Mouse (Mus musculus): ENCODE results near the gene Bhlha9. TPM values are rescaled to one million over a fixed set of nuclear protein-coding genes. Genes with fewer than 3 reads are reported as not detected.

Gene Bhlha9
- polyA plus RNA-seq (2012; fragmentation: generic; extraction: Trizol), result not detected

DNA sequence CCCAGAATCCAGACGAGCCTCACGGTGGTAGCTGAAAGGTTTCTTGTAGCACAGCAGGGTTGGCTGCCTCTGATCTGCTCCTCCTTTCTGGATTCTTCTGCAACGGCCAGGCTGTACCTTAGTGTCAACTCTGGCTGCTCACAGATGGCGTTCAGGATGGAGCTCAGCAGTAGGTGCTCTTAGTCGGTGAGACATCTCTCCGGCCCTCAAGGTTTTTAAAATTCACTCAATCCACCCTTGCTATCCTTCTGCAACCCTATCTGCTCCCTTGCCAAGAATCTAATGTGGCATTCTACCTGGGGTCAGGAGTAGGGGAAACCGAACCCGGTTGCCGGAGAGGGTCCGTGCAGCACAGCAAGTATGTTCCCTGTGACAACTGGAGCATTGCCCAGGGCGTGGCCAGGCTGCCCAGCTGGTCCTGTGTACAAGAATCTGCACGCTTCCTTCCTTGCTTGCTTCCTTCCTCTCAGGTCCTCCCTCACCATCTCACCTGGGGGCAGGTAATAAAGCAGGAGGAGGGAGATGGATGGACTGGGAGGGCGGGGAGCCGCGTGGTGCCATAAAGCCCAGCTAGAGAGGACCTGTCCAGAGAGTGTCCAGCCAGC, at the start of gene Bhlha9:
TSS of gene Bhlha9 (plus strand) at position 600 of the 605 bp plus-strand sequence.
- Histone ChIP-seq H3K79me2 (ENCODE audit: control insufficient read depth, insufficient read depth) (no peaks in the 10 kb centered on the region), H3K4me3 (no peak within 1 kb of the TSS), H3K36me3 (ENCODE audit: control insufficient read depth, insufficient read depth) (no peaks in the 10 kb centered on the region), H3K4me2 (ENCODE audit: low read depth) (no peak within 1 kb of the TSS), H3K27me3 (ENCODE audit: control insufficient read depth, insufficient read depth, insufficient read length) (peaks cover 31% of the 10 kb centered on the region), H3ac (ENCODE audit: control insufficient read depth, insufficient read length) (no peak within 1 kb of the TSS)
- TF ChIP-seq TCF12 (IDR thresholded peaks at IDR 0.05; ENCODE audit: insufficient read depth, poor library complexity, severe bottlenecking) (no peak), POLR2A (IDR thresholded peaks at IDR 0.05; ENCODE audit: insufficient read length, low read depth) (no peak), MYOD1 (IDR thresholded peaks at IDR 0.05; ENCODE audit: control insufficient read depth in 1 of 3, insufficient read length in 2 of 3, low read depth in 2 of 3) (no peak), REST (IDR thresholded peaks at IDR 0.05; ENCODE audit: insufficient read depth, insufficient read length) (no peak), POLR2AphosphoS2 (IDR thresholded peaks at IDR 0.05; ENCODE audit: insufficient read length, low read depth) (no peak), USF1 (IDR thresholded peaks at IDR 0.05; ENCODE audit: low read depth) (no peak), CEBPB (IDR thresholded peaks at IDR 0.05; ENCODE audit: insufficient read depth, poor library complexity, severe bottlenecking) (no peak), MAX (IDR thresholded peaks at IDR 0.05; ENCODE audit: low read depth) (no peak), TCF3 (IDR thresholded peaks at IDR 0.05; ENCODE audit: insufficient read length, low read depth) (no peak), E2F4 (IDR thresholded peaks at IDR 0.05; ENCODE audit: insufficient read depth) (no peak), SRF (IDR thresholded peaks at IDR 0.05; ENCODE audit: control insufficient read depth, insufficient read length, low read depth) (no peak), MYOG (IDR thresholded peaks at IDR 0.05; ENCODE audit: control insufficient read depth in 1 of 3, insufficient read depth in 1 of 3, insufficient read length in 2 of 3, low read depth in 2 of 3) (no peak)

DNA sequence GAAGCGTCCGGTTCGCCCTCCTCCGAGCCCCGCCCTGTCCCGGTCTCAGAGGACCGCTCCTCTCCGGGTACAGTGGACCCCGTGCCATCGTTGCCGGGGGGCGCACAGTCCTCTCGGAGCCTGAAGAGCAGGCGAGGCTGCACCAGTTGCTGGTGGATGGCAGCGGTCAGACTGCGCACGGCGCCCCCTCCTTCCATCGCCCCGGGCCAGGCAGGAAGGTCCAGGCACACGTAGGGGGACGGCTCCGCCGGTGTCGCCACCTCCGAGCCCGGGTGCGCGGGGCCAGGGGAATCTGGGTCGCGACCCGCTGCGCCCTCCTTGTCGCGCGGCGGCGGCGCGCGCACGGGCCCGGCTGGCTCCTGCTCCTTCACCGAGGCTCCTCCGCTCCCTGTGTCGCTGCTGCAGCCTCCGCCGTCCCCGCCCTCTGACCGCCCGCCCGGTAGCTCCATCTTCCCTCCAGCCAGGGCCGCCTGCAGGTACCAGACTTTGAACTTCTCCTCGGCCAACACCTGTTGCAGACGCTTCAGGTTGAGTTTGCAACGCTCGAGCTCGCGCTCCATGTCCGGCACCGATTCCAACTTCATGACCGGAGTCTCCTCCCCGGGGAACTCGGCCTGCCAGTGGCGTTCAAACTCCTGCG, 49.6 kb upstream of the Bhlha9 start:
- H3K79me2 ChIP-seq (ENCODE audit: control insufficient read depth, insufficient read depth), result peaks cover 10% of the 10 kb centered on the region
- no peaks in the 10 kb centered on the region for H3K36me3 ChIP-seq (ENCODE audit: control insufficient read depth, insufficient read depth)
- H3K27me3 ChIP-seq (ENCODE audit: control insufficient read depth, insufficient read depth, insufficient read length), result no peaks in the 10 kb centered on the region
- H3K4me2 ChIP-seq (ENCODE audit: low read depth), result peak overlapping the region; percentile 92
- peak overlapping the region; percentile 45 for H3ac ChIP-seq (ENCODE audit: control insufficient read depth, insufficient read length)
- H3K4me3 ChIP-seq, result peak overlapping the region; percentile 64
- no peak for TF ChIP-seq USF1 (IDR thresholded peaks at IDR 0.05; ENCODE audit: low read depth)
- no peak for TF ChIP-seq SRF (IDR thresholded peaks at IDR 0.05; ENCODE audit: control insufficient read depth, insufficient read length, low read depth)
- peak in 1 of 3 experiments; percentile 0 for TF ChIP-seq MYOD1 (IDR thresholded peaks at IDR 0.05; ENCODE audit: control insufficient read depth in 1 of 3, insufficient read length in 2 of 3, low read depth in 2 of 3)
- TF ChIP-seq E2F4 (IDR thresholded peaks at IDR 0.05; ENCODE audit: insufficient read depth), result no peak
- TF ChIP-seq MAX (IDR thresholded peaks at IDR 0.05; ENCODE audit: low read depth), result no peak
- no peak for TF ChIP-seq MYOG (IDR thresholded peaks at IDR 0.05; ENCODE audit: control insufficient read depth in 1 of 3, insufficient read depth in 1 of 3, insufficient read length in 2 of 3, low read depth in 2 of 3)
- TF ChIP-seq REST (IDR thresholded peaks at IDR 0.05; ENCODE audit: insufficient read depth, insufficient read length), result no peak

GRCm38 (mm10) chr11:76623206-76623961, 48.9 kb upstream of the Bhlha9 start:
- TF ChIP-seq REST (IDR thresholded peaks at IDR 0.05; ENCODE audit: insufficient read depth, insufficient read length) (no peak), SRF (IDR thresholded peaks at IDR 0.05; ENCODE audit: control insufficient read depth, insufficient read length, low read depth) (no peak), E2F4 (IDR thresholded peaks at IDR 0.05; ENCODE audit: insufficient read depth) (no peak), TCF3 (IDR thresholded peaks at IDR 0.05; ENCODE audit: insufficient read length, low read depth) (no peak), POLR2A (IDR thresholded peaks at IDR 0.05; ENCODE audit: insufficient read length, low read depth) (peak; percentile 80), CEBPB (IDR thresholded peaks at IDR 0.05; ENCODE audit: insufficient read depth, poor library complexity, severe bottlenecking) (no peak), POLR2AphosphoS2 (IDR thresholded peaks at IDR 0.05; ENCODE audit: insufficient read length, low read depth) (peak; percentile 54), TCF12 (IDR thresholded peaks at IDR 0.05; ENCODE audit: insufficient read depth, poor library complexity, severe bottlenecking) (no peak), MAX (IDR thresholded peaks at IDR 0.05; ENCODE audit: low read depth) (no peak), MYOD1 (IDR thresholded peaks at IDR 0.05; ENCODE audit: control insufficient read depth in 1 of 3, insufficient read length in 2 of 3, low read depth in 2 of 3) (peak in 1 of 3 experiments; percentile 29), USF1 (IDR thresholded peaks at IDR 0.05; ENCODE audit: low read depth) (no peak), MYOG (IDR thresholded peaks at IDR 0.05; ENCODE audit: control insufficient read depth in 1 of 3, insufficient read depth in 1 of 3, insufficient read length in 2 of 3, low read depth in 2 of 3) (peak in 1 of 3 experiments; percentile 48)
- Histone ChIP-seq H3K4me3 (peak overlapping the region; percentile 64), H3K27me3 (ENCODE audit: control insufficient read depth, insufficient read depth, insufficient read length) (no peaks in the 10 kb centered on the region), H3K36me3 (ENCODE audit: control insufficient read depth, insufficient read depth) (no peaks in the 10 kb centered on the region), H3K4me2 (ENCODE audit: low read depth) (peak overlapping the region; percentile 92), H3K79me2 (ENCODE audit: control insufficient read depth, insufficient read depth) (peaks cover 10% of the 10 kb centered on the region), H3ac (ENCODE audit: control insufficient read depth, insufficient read length) (peak overlapping the region; percentile 45)

GRCm38 (mm10) chr11:76624071-76624470, 48.2 kb upstream of the Bhlha9 start:
- H3K79me2 ChIP-seq (ENCODE audit: control insufficient read depth, insufficient read depth), result peaks cover 10% of the 10 kb centered on the region
- H3K27me3 ChIP-seq (ENCODE audit: control insufficient read depth, insufficient read depth, insufficient read length), result no peaks in the 10 kb centered on the region
- TF ChIP-seq MAX (IDR thresholded peaks at IDR 0.05; ENCODE audit: low read depth) (no peak), USF1 (IDR thresholded peaks at IDR 0.05; ENCODE audit: low read depth) (no peak), MYOG (IDR thresholded peaks at IDR 0.05; ENCODE audit: control insufficient read depth in 1 of 3, insufficient read depth in 1 of 3, insufficient read length in 2 of 3, low read depth in 2 of 3) (no peak), TCF3 (IDR thresholded peaks at IDR 0.05; ENCODE audit: insufficient read length, low read depth) (no peak), MYOD1 (IDR thresholded peaks at IDR 0.05; ENCODE audit: control insufficient read depth in 1 of 3, insufficient read length in 2 of 3, low read depth in 2 of 3) (no peak)
- no peaks in the 10 kb centered on the region for H3K36me3 ChIP-seq (ENCODE audit: control insufficient read depth, insufficient read depth)
- peak overlapping the region; percentile 64 for H3K4me3 ChIP-seq
- H3ac ChIP-seq (ENCODE audit: control insufficient read depth, insufficient read length), result peak overlapping the region; percentile 45
- H3K4me2 ChIP-seq (ENCODE audit: low read depth), result peak overlapping the region; percentile 92
